Mouse (Mus musculus): ENCODE measurements around the gene Sfta2.

GRCm38 (mm10) chr17:35571477-35571876 lies 29.9 kb upstream of the Sfta2 start:
- TF ChIP-seq CTCF (IDR thresholded peaks at IDR 0.05; ENCODE audit: low read depth, low read length) (no peak), POLR2A (IDR thresholded peaks at IDR 0.05; ENCODE audit: extremely low read depth, insufficient read depth, low read length) (no peak)

All from liver, adult 2 months (tissue).